Mouse (Mus musculus) thymus, adult 2 months (tissue): Measurements from ENCODE around the gene Irf2. TPM values are rescaled to one million over a fixed set of nuclear protein-coding genes. Genes with fewer than 3 reads are reported as not detected.
A peak's percentile ranks its signal among the peaks of the same experiment; 100 is the strongest.

Experiments used
- DNase-seq: peaks from one replicate; pipeline ENCODE4 v3.0.0; 2021
- H3K27ac ChIP-seq: fragments of 200-500 bp; 2 replicates; pipeline ENCODE4 v1.5.1; 2012; ENCODE audit warnings: low read length, control low read depth; ENCODE audit not compliant: control insufficient read depth, insufficient read depth
- H3K27me3 ChIP-seq: fragments of 200-500 bp; 2 replicates; pipeline ENCODE4 v1.6.1; 2012; ENCODE audit warnings: mild to moderate bottlenecking, low read length, moderate library complexity, mixed read lengths; ENCODE audit not compliant: control insufficient read depth, insufficient read depth
- H3K36me3 ChIP-seq: fragments of 200-500 bp; 2 replicates; pipeline ENCODE4 v1.6.1; 2012; ENCODE audit warnings: mild to moderate bottlenecking, low read length, moderate library complexity; ENCODE audit not compliant: control insufficient read depth, insufficient read depth
- H3K4me1 ChIP-seq: fragments of 200-500 bp; replicated peaks from 2 replicates; pipeline ENCODE4 v1.6.1; 2012; ENCODE audit warnings: low read length; ENCODE audit not compliant: control insufficient read depth, insufficient read depth
- H3K4me3 ChIP-seq: fragments of 200-500 bp; 2 replicates; pipeline ENCODE4 v1.5.1; 2012; ENCODE audit warnings: mild to moderate bottlenecking, low read length, control low read depth, moderate library complexity; ENCODE audit not compliant: control insufficient read depth, insufficient read depth
- CTCF ChIP-seq: fragments of 200-500 bp; IDR thresholded peaks from 2 replicates; pipeline ENCODE4 v1.5.1; 2012; ENCODE audit warnings: mild to moderate bottlenecking, control low read depth, low read length, moderate library complexity, borderline replicate concordance; ENCODE audit not compliant: control insufficient read depth, poor library complexity, insufficient read depth; ENCODE audit errors: extremely low read depth
- POLR2A ChIP-seq: fragments of 200-500 bp; IDR thresholded peaks from 2 replicates; pipeline ENCODE4 v1.6.1; 2012; ENCODE audit warnings: mild to moderate bottlenecking, low read length, control low read depth, moderate library complexity; ENCODE audit not compliant: control insufficient read depth, poor library complexity, insufficient read depth; ENCODE audit errors: extremely low read depth
- WGBS: fragments of 180-500 bp; shearing (Covaris S2); methylation state at CpG from one replicate; pipeline ENCODE4 v1.1.7; 2018; 5-methylcytosine and 5-hydroxymethylcytosine counted together
- polyA plus RNA-seq: library from polyadenylated mRNA; depleted of rRNA; stranded (reverse); fragments of >200 nt; gene quantifications from 2 replicates; pipeline ENCODE4 v1.2.3, GENCODE M21; 2012

Gene Irf2
- polyA plus RNA-seq, 1 experiment = 29.8 TPM

DNA sequence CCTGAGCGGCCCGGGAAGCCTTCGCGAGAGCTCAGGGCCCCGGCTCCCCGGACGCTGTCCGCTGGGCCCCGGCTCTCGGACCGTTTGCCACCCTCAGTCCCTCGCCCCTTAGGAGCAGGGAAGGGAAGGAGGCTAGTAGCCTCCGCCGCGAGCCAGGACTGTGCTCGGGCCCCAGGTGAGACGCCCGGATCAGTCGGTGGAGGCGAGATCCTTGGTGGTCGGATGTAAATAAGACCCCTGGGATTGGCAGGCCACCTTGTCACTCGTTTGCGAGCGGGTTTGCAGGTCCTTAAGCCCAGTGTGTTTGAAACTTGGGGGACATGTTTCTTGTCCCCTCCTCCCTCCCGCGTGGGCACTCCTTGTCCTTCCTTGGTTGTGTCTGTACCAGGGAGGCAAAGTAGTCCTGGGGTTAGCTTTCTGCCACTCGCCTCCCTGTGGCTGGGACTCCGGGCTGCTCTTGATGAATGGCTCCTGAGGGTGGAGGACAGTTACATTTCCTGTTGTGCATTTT lies 1.8 kb downstream of the Irf2 start:
- under 1% methylated on average over 28 of the region's 28 CpGs for WGBS

DNA sequence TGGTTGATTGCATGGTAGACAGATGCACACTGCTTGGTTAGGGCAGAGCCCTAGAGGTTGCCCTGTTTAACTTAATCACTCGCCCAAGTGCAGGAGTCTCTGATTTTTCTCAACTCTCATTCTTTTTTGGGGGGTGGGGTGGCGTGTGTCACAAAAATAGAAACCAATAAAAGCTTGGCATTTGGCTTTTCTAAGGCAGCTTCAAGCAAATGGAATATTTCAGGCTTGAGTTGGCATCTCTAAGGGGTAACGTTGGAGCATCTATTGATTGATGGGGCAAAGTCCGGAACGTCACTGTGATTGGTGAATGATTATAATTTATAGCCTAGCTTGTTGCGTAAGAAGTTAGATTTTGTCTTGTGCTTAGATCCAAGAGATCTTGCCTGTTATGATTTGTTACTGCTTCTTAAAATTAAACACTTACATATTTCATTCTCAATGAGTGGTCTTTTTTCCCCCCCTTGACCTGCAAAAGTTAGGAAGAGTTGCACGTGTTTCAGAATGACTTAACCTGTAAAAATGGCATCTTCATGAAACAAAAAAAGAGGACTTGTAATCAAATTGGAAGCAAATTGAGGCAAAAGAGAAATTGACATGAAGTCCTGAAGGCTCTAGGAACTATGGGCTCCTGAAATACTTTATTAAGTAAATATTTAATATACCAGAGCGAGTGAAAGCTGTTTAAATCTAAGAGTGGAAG lies 2.6 kb downstream of the Irf2 start:
- TF ChIP-seq POLR2A (no peak), CTCF (no peak)
- peaks cover 11% of the 10 kb centered on the region for H3K4me1 ChIP-seq

More for the DNA sequence above, 1.8 kb downstream of the Irf2 start:
- H3K4me1 ChIP-seq = peaks cover 8% of the 10 kb centered on the region
- no peaks in the 10 kb centered on the region for H3K27me3 ChIP-seq
- peak; percentile 41 for DNase-seq
- TF ChIP-seq CTCF (no peak), POLR2A (no peak)
- peak overlapping the region; percentile 97 for H3K27ac ChIP-seq
- H3K36me3 ChIP-seq = no peaks in the 10 kb centered on the region
- peak overlapping the region; percentile 89 for H3K4me3 ChIP-seq

DNA sequence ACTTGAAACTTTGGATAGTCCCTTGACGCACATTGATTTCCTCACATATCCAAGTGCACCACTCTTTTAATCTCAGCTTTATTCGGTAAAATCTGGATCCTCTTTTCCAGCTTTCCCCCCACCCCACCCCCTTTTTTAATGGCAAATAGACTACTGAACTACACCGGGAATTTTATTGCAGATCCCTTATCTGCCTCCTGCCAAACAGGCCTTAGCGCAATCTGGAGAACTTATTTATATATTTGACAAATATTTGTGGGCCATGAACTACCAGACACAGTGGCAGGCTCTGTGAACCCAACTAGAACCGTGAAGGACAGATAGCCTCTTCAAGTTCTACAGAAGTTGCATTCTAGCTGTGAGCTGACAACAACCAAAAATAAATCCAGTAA lies 3.2 kb downstream of the Irf2 start:
- H3K4me1 ChIP-seq = peaks cover 11% of the 10 kb centered on the region
- no peak for DNase-seq
- no peaks in the 10 kb centered on the region for H3K27me3 ChIP-seq
- no peak overlapping the region for H3K27ac ChIP-seq
- H3K36me3 ChIP-seq = no peaks in the 10 kb centered on the region
- H3K4me3 ChIP-seq = no peak overlapping the region
- TF ChIP-seq POLR2A = no peak
- TF ChIP-seq CTCF = no peak
- 63% methylated on average over 5 of the region's 5 CpGs for WGBS

More for the DNA sequence above, 2.6 kb downstream of the Irf2 start:
- H3K36me3 ChIP-seq = no peaks in the 10 kb centered on the region
- no peak overlapping the region for H3K27ac ChIP-seq
- H3K4me3 ChIP-seq = no peak overlapping the region
- no peak for DNase-seq
- H3K27me3 ChIP-seq = no peaks in the 10 kb centered on the region
- WGBS = 41% methylated on average over 8 of the region's 8 CpGs

DNA sequence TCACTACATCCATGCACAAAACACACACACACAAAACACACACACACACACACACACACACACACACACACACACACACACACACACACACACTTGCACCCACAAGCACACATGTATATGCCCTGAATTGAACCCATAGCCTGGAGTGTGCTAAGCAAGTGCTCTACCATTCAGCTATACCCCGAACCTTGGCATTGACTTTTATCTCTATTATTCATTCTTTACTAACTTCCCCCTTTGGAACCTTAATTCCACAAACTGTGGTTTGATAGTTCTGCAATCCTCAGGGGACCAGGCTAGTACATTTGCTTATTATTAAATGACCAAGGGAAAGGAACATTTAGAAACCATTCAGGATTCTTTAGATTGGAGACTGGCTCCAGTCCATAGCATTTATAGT lies 5.9 kb downstream of the Irf2 start:
- no peak for DNase-seq
- TF ChIP-seq CTCF = no peak
- no peak for TF ChIP-seq POLR2A
- Histone ChIP-seq H3K4me3 (no peak overlapping the region), H3K27ac (no peak overlapping the region), H3K27me3 (no peaks in the 10 kb centered on the region), H3K4me1 (peaks cover 5% of the 10 kb centered on the region), H3K36me3 (no peaks in the 10 kb centered on the region)
- 76% methylated on average over 1 of the region's 1 CpGs for WGBS

DNA sequence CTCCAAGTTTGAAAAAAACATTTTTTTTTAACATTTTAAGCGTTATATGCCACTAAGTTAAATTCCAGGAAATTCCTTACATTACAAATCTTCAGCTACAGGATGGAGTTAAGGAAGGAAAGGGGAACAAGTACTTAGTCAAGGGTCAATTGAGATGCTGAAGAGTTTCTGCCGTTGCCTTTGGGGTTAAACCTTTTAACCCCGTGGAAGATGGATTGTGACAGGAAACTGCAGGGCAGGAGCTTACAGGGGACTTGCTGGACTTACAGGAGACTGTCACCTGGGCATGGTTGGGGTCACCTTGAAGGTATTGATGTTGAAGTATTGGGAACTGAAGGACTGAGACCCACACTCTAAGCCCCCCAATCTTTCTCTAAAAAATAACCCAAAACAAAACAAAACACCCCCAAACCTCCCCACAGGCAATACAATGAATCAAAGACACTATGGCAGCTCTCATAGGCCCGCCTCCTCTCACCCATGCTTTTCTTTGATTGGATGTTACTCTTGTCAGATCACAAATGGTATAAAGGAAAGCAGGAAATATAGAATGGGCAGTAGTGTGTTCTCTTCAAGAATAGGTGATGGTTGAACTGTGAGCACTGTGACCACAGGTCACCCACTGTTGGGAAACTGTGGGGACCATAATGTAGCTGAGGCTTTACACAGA lies 7.9 kb downstream of the Irf2 start:
- Histone ChIP-seq H3K4me1 (peaks cover 8% of the 10 kb centered on the region), H3K36me3 (no peaks in the 10 kb centered on the region), H3K27ac (no peak overlapping the region), H3K27me3 (no peaks in the 10 kb centered on the region), H3K4me3 (no peak overlapping the region)
- no peak for TF ChIP-seq POLR2A
- TF ChIP-seq CTCF = no peak
- 62% methylated on average over 4 of the region's 4 CpGs for WGBS
- DNase-seq = peak; percentile 45

DNA sequence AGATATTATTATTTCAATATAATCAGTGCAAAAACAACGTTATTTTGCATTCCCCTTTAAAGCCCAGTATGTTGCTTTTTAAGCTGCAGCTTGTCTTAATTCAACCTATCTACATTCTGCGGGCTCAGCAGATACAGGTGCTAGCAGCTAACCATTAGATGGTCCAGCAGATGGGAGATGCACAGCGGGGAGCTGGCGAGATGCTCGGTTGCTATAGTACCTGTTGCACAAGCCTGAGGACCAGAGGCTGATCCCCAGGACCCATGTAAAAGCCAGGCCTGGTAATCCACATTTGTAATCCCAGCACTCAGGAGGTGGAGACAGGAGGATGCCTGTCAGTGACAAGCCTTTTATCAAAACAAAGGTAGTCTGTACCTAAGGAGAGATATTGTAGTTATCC lies 10.5 kb downstream of the Irf2 start:
- 95% methylated on average over 5 of the region's 5 CpGs for WGBS
- Histone ChIP-seq H3K27ac (no peak overlapping the region), H3K4me3 (no peak overlapping the region), H3K27me3 (no peaks in the 10 kb centered on the region), H3K4me1 (peaks cover 11% of the 10 kb centered on the region), H3K36me3 (no peaks in the 10 kb centered on the region)
- no peak for DNase-seq
- no peak for TF ChIP-seq CTCF
- TF ChIP-seq POLR2A = no peak
